Comparison of ENCODE assay signal across 9 mouse cellular contexts in the genomic region with DNA sequence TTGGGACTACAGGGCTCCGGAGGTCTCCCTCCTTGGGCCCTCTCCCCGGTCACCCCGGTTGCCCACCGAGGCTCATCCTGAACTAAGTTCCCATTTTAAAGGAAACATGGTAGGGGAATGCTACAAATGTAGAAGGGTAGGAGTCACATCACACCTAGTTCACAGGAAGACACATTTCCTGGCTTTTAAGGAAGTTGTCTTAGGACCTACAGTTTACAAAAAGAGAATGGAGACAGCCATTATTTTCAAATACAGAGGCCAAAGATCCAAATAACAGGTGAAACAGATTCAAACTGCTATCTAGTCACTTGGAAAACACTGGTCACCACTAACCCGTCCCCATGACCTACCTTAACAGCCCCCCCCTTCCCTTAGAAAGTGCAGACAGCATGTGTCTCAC. TPM values are rescaled to one million over a fixed set of nuclear protein-coding genes. Genes with fewer than 3 reads are reported as not detected.
DNase-seq lines count a peak whose midpoint lies in the region; ATAC-seq and TF ChIP-seq lines count a peak whose summit lies in the region.
"Had no signal": no experiment of that assay in that cellular context is flagged by ENCODE, and none has a peak within 500 bp of the region (broad histone marks: within the 10 kb centered on the region; RNA-seq: fewer than 3 reads in every experiment).

No protein-coding gene starts in this region.

- peak overlapping the region; percentile 94 for H3K27ac ChIP-seq in layer of hippocampus, adult 2 months
- H3K27ac ChIP-seq in brown adipose tissue, adult 24 weeks (replicated peaks; ENCODE audit: low read depth, low read length): 0 out of 2 replicates have a peak overlapping the region, but pooled peaks have one; percentile 16
- peak overlapping the region; percentile 93 for H3K27ac ChIP-seq in embryonic facial prominence, embryonic 15.5 days (replicated peaks)
- H3K27ac ChIP-seq in limb, embryonic 11.5 days (replicated peaks; ENCODE audit: low read depth, low read length): peak overlapping the region; percentile 75; the same call in 1 of the 2 replicates

- peaks cover 8% of the 10 kb centered on the region for H3K4me1 ChIP-seq in brown adipose tissue, adult 24 weeks (ENCODE audit: control insufficient read depth, insufficient read depth, insufficient read length, low read length)
- peaks cover 44% of the 10 kb centered on the region for H3K4me1 ChIP-seq in embryonic facial prominence, embryonic 15.5 days
- H3K4me1 ChIP-seq in limb, embryonic 11.5 days (ENCODE audit: control insufficient read depth, insufficient read depth, low read length): peaks cover 22% of the 10 kb centered on the region

- H3K36me3 ChIP-seq in embryonic facial prominence, embryonic 15.5 days: no peaks in the 10 kb centered on the region
- no peaks in the 10 kb centered on the region for H3K36me3 ChIP-seq in limb, embryonic 11.5 days (ENCODE audit: control insufficient read depth, insufficient read depth, low read length)

- WGBS in embryonic facial prominence, embryonic 15.5 days: 80% methylated on average over 5 of the region's 5 CpGs
- WGBS in limb, embryonic 11.5 days: 93% methylated on average over 5 of the region's 5 CpGs

- DNase-seq in layer of hippocampus, adult 2 months (ENCODE audit: low spot score in 2 of 2): no peak
- DNase-seq in layer of hippocampus, postnatal 25 days (ENCODE audit: extremely low spot score in 1 of 2, low spot score in 1 of 2): no peak
- no peak for DNase-seq in limb, embryonic 11.5 days (ENCODE audit: low spot score)
- no peak for DNase-seq in right cerebral cortex, postnatal 10 days (ENCODE audit: low spot score in 2 of 2)
- DNase-seq in layer of hippocampus, postnatal 14 days (ENCODE audit: low spot score in 2 of 2): no peak

- no peak for TF ChIP-seq CTCF in layer of hippocampus, adult 2 months (conservative IDR thresholded peaks at IDR 0.05)

- H3K9me3 ChIP-seq in embryonic facial prominence, embryonic 15.5 days (replicated peaks): no peaks in the 10 kb centered on the region
- H3K9me3 ChIP-seq in limb, embryonic 11.5 days (ENCODE audit: control insufficient read depth, low read length): no peaks in the 10 kb centered on the region

- H3K27me3 ChIP-seq in embryonic facial prominence, embryonic 15.5 days: no peaks in the 10 kb centered on the region
- no peaks in the 10 kb centered on the region for H3K27me3 ChIP-seq in limb, embryonic 11.5 days (ENCODE audit: control insufficient read depth, insufficient read depth, low read length)

- H3K9ac ChIP-seq in embryonic facial prominence, embryonic 15.5 days: no peak overlapping the region
- no peak overlapping the region for H3K9ac ChIP-seq in limb, embryonic 11.5 days (ENCODE audit: low read length)

- no peak for ATAC-seq in embryonic facial prominence, embryonic 15.5 days (ENCODE audit: insufficient number of reproducible peaks, low FRiP score, low TSS enrichment, low read depth)
- no peak for ATAC-seq in limb, embryonic 11.5 days (ENCODE audit: insufficient number of reproducible peaks, low FRiP score, low TSS enrichment, low read depth)
- no peak for ATAC-seq in megakaryocyte progenitor cell, adult 5-6 weeks (replicated peaks; ENCODE audit: poor library complexity)
- ATAC-seq: activated CD4-positive, CD25-positive, alpha-beta regulatory T cell, adult 4 months had no signal

- no peak overlapping the region for H3K4me3 ChIP-seq in layer of hippocampus, adult 2 months
- no peak overlapping the region for H3K4me3 ChIP-seq in brown adipose tissue, adult 24 weeks (ENCODE audit: insufficient read depth, low read depth, low read length)
- H3K4me3 ChIP-seq in embryonic facial prominence, embryonic 15.5 days (replicated peaks): no peak overlapping the region
- H3K4me3 ChIP-seq in limb, embryonic 11.5 days (ENCODE audit: low read depth, low read length): no peak overlapping the region

- no peak overlapping the region for H3K4me2 ChIP-seq in embryonic facial prominence, embryonic 15.5 days (replicated peaks)
- no peak overlapping the region for H3K4me2 ChIP-seq in limb, embryonic 11.5 days (ENCODE audit: low read depth, severe bottlenecking)

RNA-seq across cellular contexts. Expression of a gene that starts 1.9 kb away (rescaled TPM):
- 10 to 100 TPM; 79.6 to 81.8 TPM for total RNA-seq in layer of hippocampus, adult 2 months (2021)
- 10 to 100 TPM; 94.2 to 97.8 TPM for total RNA-seq in layer of hippocampus, postnatal 25 days (2021)
- 8.8 and 15.8 TPM in 2 replicates for polyA plus RNA-seq in brown adipose tissue, adult 24 weeks (2012; ENCODE audit: insufficient read depth, insufficient read length, missing spikeins)
- 17.4 and 19.9 TPM in 2 replicates for polyA plus RNA-seq in embryonic facial prominence, embryonic 15.5 days (2015; fragmentation: Nextera tagmentation; extraction: Ambion mirVana)
- 11.7 and 13.5 TPM in 2 replicates for polyA plus RNA-seq in limb, embryonic 11.5 days (2014; fragmentation: Nextera tagmentation; extraction: Ambion mirVana)
- 16.2 and 16.8 TPM in 2 replicates for total RNA-seq in megakaryocyte progenitor cell, adult 5-6 weeks (2015)
- 9.2 and 10.0 TPM in 2 replicates for total RNA-seq in megakaryocyte progenitor cell, adult 5-6 weeks (2017)
- 100 to 1,000 TPM; 121 TPM for total RNA-seq in layer of hippocampus, postnatal 14 days (2021)

RNA-seq across cellular contexts. Expression of a gene that starts 11.9 kb away (rescaled TPM):
- total RNA-seq in layer of hippocampus, adult 2 months (2021): 10 to 100 TPM; 55.6 to 57.4 TPM
- total RNA-seq in layer of hippocampus, postnatal 25 days (2021): 10 to 100 TPM; 46.6 to 61.8 TPM
- 11.1 and 12.2 TPM in 2 replicates for polyA plus RNA-seq in brown adipose tissue, adult 24 weeks (2012; ENCODE audit: insufficient read depth, insufficient read length, missing spikeins)
- polyA plus RNA-seq in embryonic facial prominence, embryonic 15.5 days (2015; fragmentation: Nextera tagmentation; extraction: Ambion mirVana): 62.4 and 70.9 TPM in 2 replicates
- polyA plus RNA-seq in limb, embryonic 11.5 days (2014; fragmentation: Nextera tagmentation; extraction: Ambion mirVana): 58.8 and 63.0 TPM in 2 replicates
- total RNA-seq in megakaryocyte progenitor cell, adult 5-6 weeks (2015): 24.0 and 29.3 TPM in 2 replicates
- 27.2 and 39.0 TPM in 2 replicates for total RNA-seq in megakaryocyte progenitor cell, adult 5-6 weeks (2017)
- total RNA-seq in layer of hippocampus, postnatal 14 days (2021): 10 to 100 TPM; 51.2 to 58.9 TPM

RNA-seq across cellular contexts. Expression of a gene that starts 36.2 kb away (rescaled TPM):
- total RNA-seq in layer of hippocampus, adult 2 months (2021): 10 to 100 TPM; 55.8 to 55.9 TPM
- total RNA-seq in layer of hippocampus, postnatal 25 days (2021): 10 to 100 TPM; 55.3 to 56.5 TPM
- polyA plus RNA-seq in brown adipose tissue, adult 24 weeks (2012; ENCODE audit: insufficient read depth, insufficient read length, missing spikeins): 10.1 and 10.9 TPM in 2 replicates
- 28.9 and 31.5 TPM in 2 replicates for polyA plus RNA-seq in embryonic facial prominence, embryonic 15.5 days (2015; fragmentation: Nextera tagmentation; extraction: Ambion mirVana)
- polyA plus RNA-seq in limb, embryonic 11.5 days (2014; fragmentation: Nextera tagmentation; extraction: Ambion mirVana): 26.4 and 27.4 TPM in 2 replicates
- total RNA-seq in megakaryocyte progenitor cell, adult 5-6 weeks (2015): 7.7 and 9.5 TPM in 2 replicates
- 5.2 and 6.4 TPM in 2 replicates for total RNA-seq in megakaryocyte progenitor cell, adult 5-6 weeks (2017)
- 10 to 100 TPM; 47.1 to 47.2 TPM for total RNA-seq in layer of hippocampus, postnatal 14 days (2021)

Comparison
In these comparisons a context has a peak if more than half of its experiments do, and no peak if none do; other contexts are left out.
1. H3K27ac ChIP-seq: peak in every context shown above with its lines; median percentile 94 in layer of hippocampus, adult 2 months; 93 in embryonic facial prominence, embryonic 15.5 days; 75 in limb, embryonic 11.5 days; 16 in brown adipose tissue, adult 24 weeks.
2. RNA of a gene that starts 1.9 kb away (total RNA-seq): 121 TPM in layer of hippocampus, postnatal 14 days, 94.2 to 97.8 TPM in layer of hippocampus, postnatal 25 days and 79.6 to 81.8 TPM in layer of hippocampus, adult 2 months; 9.2 to 16.8 TPM in megakaryocyte progenitor cell, adult 5-6 weeks; every median in the first group is over 4 times any median in the second.
3. RNA of a gene that starts 36.2 kb away (total RNA-seq): 55.3 to 56.5 TPM in layer of hippocampus, postnatal 25 days, 55.8 to 55.9 TPM in layer of hippocampus, adult 2 months and 47.1 to 47.2 TPM in layer of hippocampus, postnatal 14 days; 5.2 to 9.5 TPM in megakaryocyte progenitor cell, adult 5-6 weeks; every median in the first group is over 4 times any median in the second.